Mouse (Mus musculus) C2C12 (cell line): ENCODE measurements around the gene Gm20388.

ENCODE experiments used
- CEBPB ChIP-seq: IDR thresholded peaks from one replicate; pipeline ENCODE4 v1.6.1; 2011; ENCODE audit warnings: low read depth, mild to moderate bottlenecking, control low read depth, moderate library complexity
- CTCF ChIP-seq: IDR thresholded peaks from one replicate; pipeline ENCODE4 v1.5.1; 2011; ENCODE audit not compliant: control insufficient read depth, insufficient read depth, insufficient read length
- MAX ChIP-seq: IDR thresholded peaks from one replicate; pipeline ENCODE4 v1.6.1; 2011; ENCODE audit warnings: mild to moderate bottlenecking, control low read depth
- MYOD1 ChIP-seq: IDR thresholded peaks from one replicate; pipeline ENCODE4 v1.6.1; 2011; ENCODE audit warnings: low read depth; ENCODE audit not compliant: control insufficient read depth, insufficient read length
- MYOG ChIP-seq: IDR thresholded peaks from one replicate; pipeline ENCODE4 v1.6.1; 2011; ENCODE audit not compliant: control insufficient read depth, insufficient read length; ENCODE audit errors: extremely low read depth
- USF1 ChIP-seq: IDR thresholded peaks from one replicate; pipeline ENCODE4 v1.6.1; 2011; ENCODE audit warnings: low read depth, mild to moderate bottlenecking, control low read depth, moderate library complexity

GRCm38 (mm10) chr8:120752082-120752452 is 841.4 kb downstream of the Gm20388 start:
- no peak for TF ChIP-seq CTCF
- no peak for TF ChIP-seq MAX
- TF ChIP-seq MYOD1: no peak
- TF ChIP-seq USF1: no peak
- TF ChIP-seq MYOG: no peak
- TF ChIP-seq CEBPB: no peak
